Mouse (Mus musculus): ENCODE results near the gene Tmpo. TPM values are rescaled to one million over a fixed set of nuclear protein-coding genes. Genes with fewer than 3 reads are reported as not detected.
A peak's percentile ranks its signal among the peaks of the same experiment; 100 is the strongest.

The Tmpo gene
- total RNA-seq, 2 experiments from 2014 or later: 40.4 to 40.6 TPM

DNA sequence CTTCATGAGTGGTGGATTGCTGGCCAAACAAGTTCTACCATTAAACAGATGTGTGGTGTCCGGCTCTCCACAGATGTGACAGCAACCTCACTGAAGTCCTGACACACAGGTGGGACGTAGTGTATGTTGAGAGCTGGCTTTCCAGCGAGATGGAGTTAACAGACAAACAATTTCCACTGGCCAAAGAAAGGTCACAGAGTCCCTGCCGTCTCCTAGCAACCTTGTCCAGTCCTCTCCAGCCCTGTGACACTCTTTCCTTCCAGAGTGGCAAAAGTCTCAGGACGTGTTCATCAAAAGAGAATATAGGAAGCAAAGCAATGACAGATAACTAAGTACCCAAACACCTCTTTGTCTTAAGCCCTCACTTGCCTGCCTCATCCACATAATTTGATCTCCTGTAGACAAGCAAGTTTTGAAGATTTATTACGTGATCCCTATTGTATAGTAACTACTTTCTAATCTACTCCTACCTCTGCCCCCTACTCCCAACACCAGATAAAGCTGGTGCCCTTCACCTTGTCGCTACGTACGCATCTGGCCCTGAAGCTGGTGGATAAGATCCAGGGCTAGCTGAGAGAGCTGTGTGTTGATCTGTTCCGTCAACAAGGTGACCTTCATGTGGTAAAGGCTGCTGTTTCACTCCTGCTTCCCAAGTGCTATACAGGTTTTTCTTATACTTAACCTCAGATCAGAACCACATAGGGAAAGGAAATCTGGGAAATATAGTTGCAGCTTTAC is 54.3 kb downstream of the Tmpo start:
- TF ChIP-seq CTCF (IDR thresholded peaks at IDR 0.05): no peak
- no peak overlapping the region for H3K4me3 ChIP-seq
- H3K27ac ChIP-seq: no peak overlapping the region
- intact Hi-C loops (cut with DNase I): no loop called here
- DNase-seq (ENCODE audit: extremely low spot score in 1 of 2, low spot score in 2 of 2): no peak

- Histone ChIP-seq H3K4me3 (peak within 1 kb of the TSS; percentile 96), H3K27ac (peak within 1 kb of the TSS; percentile 100)
- no peak for TF ChIP-seq CTCF (IDR thresholded peaks at IDR 0.05)
- DNase-seq (ENCODE audit: extremely low spot score in 1 of 2, low spot score in 2 of 2): peak; percentile 98 to 99
- intact Hi-C loops (cut with DNase I): loop anchor here (5.0 kb wide), 1 partner anchor 42 kb away; the partner anchor contains the start of genes Apaf1 and Ikbip
Observed at GRCm38 (mm10) chr10:91123828-91124822, 57.0 kb downstream of the Tmpo start, which contains the start of gene Slc25a3. Gene Slc25a3 (minus strand): TSS chr10:91124059.

GRCm38 (mm10) chr10:91123281-91123827 is 57.8 kb downstream of the Tmpo start:
- H3K4me3 ChIP-seq: peak overlapping the region; percentile 96
- intact Hi-C loops (cut with DNase I): loop anchor here (5.0 kb wide), 1 partner anchor 41 kb away; the partner anchor contains the start of genes Apaf1 and Ikbip
- no peak for TF ChIP-seq CTCF (IDR thresholded peaks at IDR 0.05)
- DNase-seq (ENCODE audit: extremely low spot score in 1 of 2, low spot score in 2 of 2): peak in 1 of 2 experiments; percentile 20
- peak overlapping the region; percentile 100 for H3K27ac ChIP-seq

GRCm38 (mm10) chr10:91122646-91123045 is 58.5 kb downstream of the Tmpo start:
- no peak for TF ChIP-seq CTCF (IDR thresholded peaks at IDR 0.05)
- Histone ChIP-seq H3K27ac (peak overlapping the region; percentile 100; the same call in 1 of the 2 replicates), H3K4me3 (peak overlapping the region; percentile 96)
- intact Hi-C loops (cut with DNase I): loop anchor here (5.0 kb wide), 1 partner anchor 40 kb away; the partner anchor contains the start of genes Apaf1 and Ikbip
- no peak for DNase-seq (ENCODE audit: extremely low spot score in 1 of 2, low spot score in 2 of 2)

DNA sequence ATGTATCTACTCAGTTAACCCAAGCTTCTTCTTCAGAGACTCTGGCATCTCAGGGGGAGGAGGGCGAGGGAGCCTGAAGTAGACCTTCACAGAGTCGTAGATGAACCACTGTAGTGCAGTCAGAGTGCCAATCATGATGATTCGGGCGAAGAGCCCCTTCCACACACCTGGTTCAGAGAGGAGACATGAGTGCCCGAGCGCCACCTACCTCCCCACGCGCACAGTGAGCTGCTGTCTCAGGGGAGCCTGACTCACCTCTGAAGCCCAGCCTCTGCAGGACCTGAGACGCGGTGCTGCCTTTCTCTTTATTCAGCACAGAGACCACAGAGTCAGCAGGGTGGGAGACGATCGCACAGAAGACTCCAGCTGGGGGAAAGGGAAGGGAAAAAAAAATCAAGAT is 64.2 kb downstream of the Tmpo start:
- Histone ChIP-seq H3K4me3 (no peak overlapping the region), H3K27ac (no peak overlapping the region)
- intact Hi-C loops (cut with DNase I): no loop called here
- TF ChIP-seq CTCF (IDR thresholded peaks at IDR 0.05): no peak
- DNase-seq (ENCODE audit: extremely low spot score in 1 of 2, low spot score in 2 of 2): no peak

DNA sequence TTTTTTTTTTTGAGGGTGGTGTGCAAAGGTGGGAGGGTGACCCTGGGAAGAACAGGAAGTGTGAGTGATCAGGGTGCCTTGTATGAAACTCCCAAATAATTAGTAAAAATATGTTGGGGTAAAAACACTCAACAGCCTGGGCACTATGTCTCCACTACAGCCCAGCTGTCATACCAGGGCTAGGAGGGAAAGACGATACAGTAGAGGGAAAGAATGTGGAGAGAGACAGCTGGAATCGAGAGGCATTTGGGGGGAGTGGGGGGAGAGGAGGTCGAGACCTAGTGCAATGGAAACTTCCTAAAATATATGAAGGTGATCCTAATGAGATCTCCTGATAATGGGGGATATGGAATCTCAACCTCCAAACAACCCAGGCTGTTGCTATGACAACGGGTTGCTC is 71.3 kb downstream of the Tmpo start:
- no peak for DNase-seq (ENCODE audit: extremely low spot score in 1 of 2, low spot score in 2 of 2)
- TF ChIP-seq CTCF (IDR thresholded peaks at IDR 0.05): no peak
- no peak overlapping the region for H3K4me3 ChIP-seq
- H3K27ac ChIP-seq: no peak overlapping the region
- intact Hi-C loops (cut with DNase I): no loop called here

DNA sequence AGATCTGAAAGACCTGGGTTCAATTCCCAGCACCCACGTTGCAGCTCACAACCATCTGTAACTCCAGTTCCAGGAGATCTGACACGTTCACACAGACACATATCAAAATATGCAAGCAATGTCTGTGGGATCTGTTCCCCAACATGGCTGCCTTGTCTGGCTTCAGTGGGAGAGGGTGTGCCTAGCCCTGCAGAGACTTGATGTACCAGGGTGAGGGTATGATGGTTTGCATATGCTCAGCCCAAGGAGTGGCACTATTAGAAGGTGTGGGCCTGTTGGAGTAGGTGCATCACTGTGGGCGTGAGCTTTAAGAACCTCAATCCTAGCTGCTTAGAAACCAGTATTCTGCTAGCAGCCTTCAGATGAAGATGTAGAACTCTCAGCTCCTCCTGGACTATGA is 75.1 kb downstream of the Tmpo start:
- DNase-seq (ENCODE audit: extremely low spot score in 1 of 2, low spot score in 2 of 2): no peak
- H3K27ac ChIP-seq: no peak overlapping the region
- H3K4me3 ChIP-seq: no peak overlapping the region
- TF ChIP-seq CTCF (IDR thresholded peaks at IDR 0.05): no peak
- intact Hi-C loops (cut with DNase I): no loop called here

DNA sequence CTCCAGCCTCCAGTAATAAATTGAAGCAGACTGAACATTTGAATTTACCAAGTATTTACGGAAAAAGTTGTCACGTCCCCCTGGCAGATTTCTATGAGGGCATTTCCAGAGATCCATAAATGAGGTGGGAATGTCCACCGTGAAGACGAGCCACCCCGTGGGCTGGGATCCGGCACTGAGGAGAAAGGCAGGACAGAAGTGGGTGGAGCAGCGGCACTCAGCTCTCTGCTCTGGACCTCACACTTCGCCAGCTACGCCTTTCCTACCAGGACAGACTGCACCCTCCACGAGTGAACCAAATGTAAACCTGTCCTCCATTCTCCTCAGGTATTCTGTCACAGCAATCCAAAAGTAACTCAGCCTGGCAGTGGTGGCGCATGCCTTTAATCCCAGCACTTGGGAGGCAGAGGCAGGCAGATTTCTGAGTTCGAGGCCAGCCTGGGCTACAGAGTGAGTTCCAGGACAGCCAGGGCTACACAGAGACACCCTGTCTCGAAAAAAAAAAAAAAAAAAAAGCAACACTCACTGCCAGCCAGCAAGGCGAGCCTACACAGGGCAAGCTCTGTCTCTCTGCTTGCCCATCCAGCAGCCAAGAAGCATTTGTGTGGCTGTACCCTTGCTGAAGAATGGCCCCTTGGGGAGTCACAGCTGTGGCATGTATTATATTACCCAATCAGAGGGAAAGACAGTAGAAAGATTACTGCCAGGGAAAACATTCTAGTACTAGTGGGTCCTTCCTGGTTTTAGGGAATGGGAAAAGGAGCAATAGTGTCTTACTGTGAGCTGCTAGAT is 78.1 kb downstream of the Tmpo start:
- no peak for DNase-seq (ENCODE audit: extremely low spot score in 1 of 2, low spot score in 2 of 2)
- no peak overlapping the region for H3K4me3 ChIP-seq
- TF ChIP-seq CTCF (IDR thresholded peaks at IDR 0.05): no peak
- no peak overlapping the region for H3K27ac ChIP-seq
- intact Hi-C loops (cut with DNase I): no loop called here

DNA sequence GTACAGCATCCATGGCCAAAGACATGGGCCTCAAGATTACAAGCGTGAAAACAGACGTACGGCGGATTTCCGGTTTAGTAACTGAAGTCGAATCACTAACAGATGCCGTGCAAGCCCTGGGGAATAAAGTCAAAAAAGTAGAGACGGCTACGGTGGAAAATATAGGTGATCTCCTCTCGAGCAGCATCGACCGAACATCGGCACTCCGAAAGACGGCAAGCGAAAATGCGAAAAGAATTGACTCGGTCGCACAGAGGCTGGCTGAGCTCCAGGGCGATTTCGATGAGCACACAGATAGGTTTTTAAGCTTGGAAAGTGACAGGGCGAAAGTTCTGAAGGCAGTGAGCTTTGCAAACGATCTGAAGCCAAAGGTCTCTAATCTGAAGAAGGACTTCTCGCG is 79.2 kb downstream of the Tmpo start:
- DNase-seq (ENCODE audit: extremely low spot score in 1 of 2, low spot score in 2 of 2): no peak
- Histone ChIP-seq H3K4me3 (no peak overlapping the region), H3K27ac (no peak overlapping the region)
- TF ChIP-seq CTCF (IDR thresholded peaks at IDR 0.05): no peak
- intact Hi-C loops (cut with DNase I): no loop called here

DNA sequence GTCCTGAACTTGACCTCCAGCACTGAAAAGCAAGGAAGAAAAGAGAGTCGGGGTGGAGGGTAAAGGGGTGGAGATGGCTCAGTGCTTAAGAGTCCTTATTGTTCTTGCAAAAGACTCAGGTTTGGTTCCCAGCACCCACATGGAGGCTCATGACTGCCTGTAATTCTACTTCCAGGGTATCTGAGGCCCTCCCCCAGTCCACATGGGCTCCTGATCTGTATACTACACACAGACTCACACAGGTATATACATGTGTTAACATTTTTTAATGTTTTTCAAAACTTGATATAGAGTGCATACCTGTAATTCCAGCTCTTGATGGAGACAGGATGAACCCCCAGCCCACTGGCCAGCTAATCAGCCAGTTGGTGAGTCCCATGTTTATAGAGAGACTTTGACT is 81.0 kb downstream of the Tmpo start:
- no peak for DNase-seq (ENCODE audit: extremely low spot score in 1 of 2, low spot score in 2 of 2)
- H3K27ac ChIP-seq: no peak overlapping the region
- intact Hi-C loops (cut with DNase I): no loop called here
- H3K4me3 ChIP-seq: no peak overlapping the region
- TF ChIP-seq CTCF (IDR thresholded peaks at IDR 0.05): no peak

- Histone ChIP-seq H3K27ac (no peak overlapping the region), H3K4me3 (no peak overlapping the region)
- no peak for DNase-seq (ENCODE audit: extremely low spot score in 1 of 2, low spot score in 2 of 2)
- intact Hi-C loops (cut with DNase I): no loop called here
- no peak for TF ChIP-seq CTCF (IDR thresholded peaks at IDR 0.05)
Observed at GRCm38 (mm10) chr10:91098056-91098455, 83.1 kb downstream of the Tmpo start.

Other genes starting within 250 kb of the Tmpo start
- 10 to 100 TPM; 11.0 to 13.7 TPM for gene Apaf1, start 98.5 kb downstream of the Tmpo start, total RNA-seq (2021)
- 10 to 100 TPM; 11.3 to 13.8 TPM for gene Ikbip, start 98.4 kb downstream of the Tmpo start, total RNA-seq (2021)
- gene Slc25a3, start 57.3 kb downstream of the Tmpo start, total RNA-seq (2021): 100 to 1,000 TPM; 501 to 539 TPM